In the genomic region with DNA sequence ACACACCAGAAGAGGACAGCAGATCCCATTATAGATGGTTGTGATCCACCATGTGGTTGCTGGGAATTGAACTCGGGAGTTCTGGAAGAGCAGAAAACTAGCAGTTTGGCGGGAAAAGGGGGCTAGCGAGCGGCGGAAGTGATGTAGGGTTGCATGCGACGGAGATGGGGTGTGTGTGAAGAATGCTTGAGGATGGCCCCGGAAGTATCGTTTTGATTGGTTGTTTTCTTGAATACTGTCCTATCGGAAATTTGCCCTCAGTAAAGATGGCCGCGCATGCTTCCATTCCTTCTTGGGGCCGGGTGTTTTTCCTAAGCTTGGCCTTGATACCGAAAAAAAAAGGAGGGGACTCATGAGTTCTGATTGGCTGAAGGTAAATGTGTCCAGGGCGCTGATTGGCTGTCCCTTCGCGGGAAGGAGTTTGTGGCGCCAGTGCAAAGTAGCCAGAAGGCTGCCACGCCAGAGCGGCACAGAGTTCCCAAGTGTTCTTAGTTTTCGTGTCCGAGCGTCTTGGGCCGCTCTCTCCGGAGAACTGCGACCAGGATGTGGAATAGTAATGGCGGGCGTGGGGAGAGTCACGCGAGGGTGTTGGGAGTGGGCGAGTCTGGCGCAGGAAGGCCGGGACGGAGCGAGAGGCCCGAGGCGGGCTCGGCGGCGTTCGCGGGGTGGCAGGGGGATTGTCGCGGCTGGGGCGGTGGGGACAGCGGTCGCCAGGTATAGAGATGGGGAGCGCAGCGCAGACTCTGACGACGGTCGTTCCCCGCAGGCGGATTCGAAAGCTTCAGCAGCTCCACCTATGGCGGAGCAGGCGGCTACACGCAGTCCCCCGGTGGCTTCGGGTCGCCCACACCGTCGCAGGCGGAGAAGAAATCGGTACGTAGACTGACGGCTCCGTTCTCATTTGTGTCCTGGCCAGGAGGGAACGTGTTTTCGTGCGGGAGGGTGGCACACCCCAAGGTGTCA, we compare ENCODE assay signal across 8 mouse cellular contexts. TPM values are rescaled to one million over a fixed set of nuclear protein-coding genes. Genes with fewer than 3 reads are reported as not detected.
DNase-seq lines count a peak whose midpoint lies in the region; ATAC-seq lines count a peak whose summit lies in the region.

A gene (plus strand): TSS at position 419 of the 963 bp plus-strand sequence.

- H3K4me1 ChIP-seq in hindbrain, embryonic 15.5 days (replicated peaks): peaks cover 14% of the 10 kb centered on the region

- under 1% methylated on average over 71 of the region's 71 CpGs for WGBS in hindbrain, embryonic 15.5 days

- DNase-seq in T-cell, adult 2 months (ENCODE audit: low spot score): peak; percentile 96
- DNase-seq in cerebellum, postnatal 36 days: peak; percentile 99 to 100
- DNase-seq in frontal cortex, postnatal 36 days (ENCODE audit: low spot score in 2 of 2): peak; percentile 98 to 99
- DNase-seq in left cerebral cortex, adult 11 months (ENCODE audit: low spot score): peak; percentile 99
- DNase-seq in lung, postnatal 4 days: peak; percentile 97 to 99
- peak; percentile 100 for DNase-seq in retina, postnatal 7 days (ENCODE audit: low read depth, low spot score)
- DNase-seq in urinary bladder, adult 2 months (ENCODE audit: low spot score): peak; percentile 89

- H3K36me3 ChIP-seq in hindbrain, embryonic 15.5 days: peaks cover 6% of the 10 kb centered on the region

- peak; percentile 98 for ATAC-seq in hindbrain, embryonic 15.5 days (ENCODE audit: low FRiP score, low read depth)

- peak within 1 kb of the TSS; percentile 98 for H3K4me2 ChIP-seq in hindbrain, embryonic 15.5 days

- H3K27me3 ChIP-seq in hindbrain, embryonic 15.5 days: no peaks in the 10 kb centered on the region

- no peaks in the 10 kb centered on the region for H3K9me3 ChIP-seq in hindbrain, embryonic 15.5 days

- H3K9ac ChIP-seq in hindbrain, embryonic 15.5 days: peak within 1 kb of the TSS; percentile 66

- H3K27ac ChIP-seq in hindbrain, embryonic 15.5 days (replicated peaks): peak within 1 kb of the TSS; percentile 56; the same call in 1 of the 2 replicates

- peak within 1 kb of the TSS; percentile 92 for H3K4me3 ChIP-seq in hindbrain, embryonic 15.5 days

RNA-seq across cellular contexts. Expression of the gene that starts here (rescaled TPM):
- polyA plus RNA-seq in hindbrain, embryonic 15.5 days (2015; fragmentation: Nextera tagmentation; extraction: Ambion mirVana): 41.5 and 43.6 TPM in 2 replicates
- polyA plus RNA-seq in urinary bladder, adult 2 months (2012; rRNA removed): 13.3 and 16.8 TPM in 2 replicates

Comparison
In these comparisons a context has a peak if more than half of its experiments do, and no peak if none do; other contexts are left out.
1. Peak in every context shown above with its lines: DNase-seq, ATAC-seq, H3K4me3 ChIP-seq and H3K27ac ChIP-seq.